Mouse (Mus musculus): ENCODE results near the gene Sult4a1.

Sult4a1 gene

DNA sequence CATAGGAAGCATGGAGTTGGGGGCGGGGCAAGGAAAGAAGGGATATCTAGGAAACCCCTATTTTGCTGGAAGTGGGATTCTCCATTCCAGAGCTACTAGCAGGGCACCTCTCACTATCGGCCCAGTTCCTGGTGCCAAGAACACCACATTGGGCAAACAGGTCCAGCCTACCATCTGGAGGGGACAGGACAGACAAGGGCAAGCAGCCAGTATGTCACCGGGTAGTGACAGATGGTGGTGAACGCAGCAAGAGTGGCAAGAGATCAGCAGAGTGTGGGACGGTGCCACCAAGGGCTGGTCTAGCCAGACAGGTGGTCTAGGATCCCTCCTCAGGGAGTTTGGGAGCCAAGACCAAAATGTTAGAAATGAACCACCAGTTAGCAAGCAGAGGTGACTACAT lies 68.5 kb downstream of the Sult4a1 start:
- DNase-seq (ENCODE audit: low read depth, low spot score): no peak

Measured in retina, postnatal 7 days (tissue).